Mouse (Mus musculus): Measurements from ENCODE around the gene Tomm70a. TPM values are rescaled to one million over a fixed set of nuclear protein-coding genes. Genes with fewer than 3 reads are reported as not detected.
A peak's percentile ranks its signal among the peaks of the same experiment; 100 is the strongest.

Tomm70a gene
- total RNA-seq, 2 experiments from 2014 or later = 31.6 to 37.4 TPM

DNA sequence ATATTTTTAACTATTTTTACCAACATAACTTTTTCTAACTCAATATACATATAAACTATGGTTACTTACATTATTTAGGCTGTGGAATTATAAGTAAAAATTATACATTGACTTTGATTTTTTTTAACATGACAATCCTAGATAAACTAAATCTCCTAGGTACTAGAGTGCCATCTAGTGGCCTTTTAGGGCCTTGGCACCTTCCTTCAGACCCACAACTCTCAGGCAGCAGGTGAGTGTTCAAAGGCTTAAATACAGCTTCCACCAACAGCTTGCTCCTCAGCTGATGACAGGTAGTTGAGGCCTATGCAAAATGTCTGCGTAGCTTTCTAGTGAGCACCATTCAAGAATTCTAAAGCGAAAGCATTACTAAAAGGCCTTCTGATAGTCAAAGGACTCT is 55.8 kb downstream of the Tomm70a start:
- H3K27ac ChIP-seq = no peak overlapping the region
- peak; percentile 92 for TF ChIP-seq CTCF (IDR thresholded peaks at IDR 0.05)
- intact Hi-C loops (cut with DNase I) = no loop called here
- H3K4me3 ChIP-seq = no peak overlapping the region
- no peak for DNase-seq

DNA sequence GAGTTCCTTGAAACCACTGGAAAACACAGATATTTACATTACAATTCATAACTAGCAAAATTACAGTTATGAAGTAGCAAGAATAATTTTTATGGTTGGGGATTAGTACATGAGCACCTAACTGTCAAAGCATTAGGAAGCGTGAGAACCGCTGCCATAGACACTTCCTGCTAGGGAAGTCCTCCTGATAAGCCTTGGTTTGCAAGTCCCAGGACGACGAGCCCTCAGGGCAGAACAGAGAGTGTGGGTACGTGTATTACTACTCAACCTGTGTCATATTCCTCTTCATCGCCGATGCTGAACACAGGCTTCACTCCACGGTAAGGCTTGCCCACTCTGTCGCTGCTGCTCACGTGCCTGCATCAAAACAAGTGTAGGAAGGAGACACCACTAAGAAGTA is 56.2 kb downstream of the Tomm70a start:
- TF ChIP-seq CTCF (IDR thresholded peaks at IDR 0.05) = no peak
- intact Hi-C loops (cut with DNase I) = no loop called here
- DNase-seq = no peak

DNA sequence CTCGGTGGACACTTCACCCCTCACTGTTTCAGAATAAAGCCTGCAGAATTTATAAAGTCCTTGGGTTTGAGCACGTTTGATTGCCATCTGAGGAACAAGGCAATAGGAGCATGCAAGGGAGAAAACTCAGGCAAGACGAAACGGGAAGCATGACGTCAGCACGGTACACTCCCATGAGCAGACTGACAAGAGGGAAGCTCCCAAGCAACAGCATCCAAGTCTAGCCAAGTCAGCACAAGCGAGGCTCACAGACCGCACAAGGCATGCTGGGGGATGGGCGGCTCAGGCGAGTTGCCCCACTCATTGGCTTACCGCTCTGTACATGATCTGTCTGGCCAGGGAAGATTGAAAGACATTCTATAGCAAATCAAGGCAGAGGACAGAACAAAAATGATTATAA is 59.7 kb downstream of the Tomm70a start:
- no peak overlapping the region for H3K27ac ChIP-seq
- H3K4me3 ChIP-seq = no peak overlapping the region
- DNase-seq = peak; percentile 54
- TF ChIP-seq CTCF (IDR thresholded peaks at IDR 0.05) = no peak
- intact Hi-C loops (cut with DNase I) = no loop called here

More for the DNA sequence above, 56.2 kb downstream of the Tomm70a start:
- Histone ChIP-seq H3K27ac (no peak overlapping the region), H3K4me3 (no peak overlapping the region)

DNA sequence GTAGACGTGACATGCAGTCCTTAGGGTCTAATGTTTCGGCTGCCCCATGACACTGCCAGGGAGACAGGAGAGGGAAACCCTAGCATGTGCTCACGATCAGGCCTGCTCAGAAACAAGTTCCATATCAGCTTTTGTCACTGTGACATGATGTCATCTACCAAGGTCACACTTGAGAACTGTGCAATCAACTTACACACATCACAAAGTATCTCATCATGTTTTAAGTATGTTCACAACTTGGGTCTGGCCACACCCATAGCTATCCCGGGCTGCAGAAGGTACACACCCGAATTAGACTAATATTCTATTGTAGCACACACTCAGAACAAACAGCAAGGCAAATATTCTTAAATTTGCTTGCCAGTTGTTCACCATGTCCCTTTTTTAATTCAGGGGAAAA is 60.5 kb downstream of the Tomm70a start:
- intact Hi-C loops (cut with DNase I) = no loop called here
- TF ChIP-seq CTCF (IDR thresholded peaks at IDR 0.05) = no peak
- H3K4me3 ChIP-seq = no peak overlapping the region
- no peak for DNase-seq
- no peak overlapping the region for H3K27ac ChIP-seq

DNA sequence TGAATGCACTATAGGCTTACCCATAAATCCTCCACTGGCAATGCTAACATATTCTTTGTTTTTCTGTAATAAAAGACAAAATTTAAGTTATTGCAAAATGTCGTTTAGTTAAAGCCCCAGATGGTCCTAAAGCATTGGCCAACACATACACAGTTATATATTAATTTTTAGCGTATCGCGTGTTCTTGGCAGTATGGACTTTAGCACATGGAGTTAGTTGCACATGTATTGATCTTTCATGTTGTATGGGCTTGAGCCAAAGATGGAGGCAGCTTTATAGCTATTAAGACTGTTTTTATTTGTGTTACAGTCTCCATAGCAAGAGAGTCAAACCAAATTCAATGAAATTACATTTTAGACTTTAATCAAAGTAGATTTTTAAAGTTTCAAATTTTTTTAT is 65.1 kb downstream of the Tomm70a start:
- no peak for TF ChIP-seq CTCF (IDR thresholded peaks at IDR 0.05)
- Histone ChIP-seq H3K4me3 (no peak overlapping the region), H3K27ac (no peak overlapping the region)
- DNase-seq = no peak
- intact Hi-C loops (cut with DNase I) = no loop called here

DNA sequence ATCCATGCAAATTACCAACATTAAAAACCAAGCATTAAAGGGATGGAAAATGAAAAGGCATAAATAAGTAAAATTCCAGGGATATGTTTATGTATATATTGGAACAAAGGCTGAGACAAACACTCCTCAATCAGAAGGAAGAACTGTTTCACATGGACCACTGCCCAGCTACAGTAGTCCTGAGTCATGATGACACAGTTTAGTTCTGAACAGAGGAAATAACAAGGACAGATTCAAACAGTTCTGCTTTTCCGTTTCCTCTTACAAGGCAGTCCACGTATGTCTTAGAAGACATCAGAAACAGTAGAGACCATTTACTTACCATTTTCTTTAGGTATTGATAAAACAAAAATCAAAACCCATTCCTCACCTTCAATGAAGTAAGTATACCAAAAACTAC is 68.0 kb downstream of the Tomm70a start:
- H3K4me3 ChIP-seq = no peak overlapping the region
- TF ChIP-seq CTCF (IDR thresholded peaks at IDR 0.05) = no peak
- intact Hi-C loops (cut with DNase I) = no loop called here
- H3K27ac ChIP-seq = no peak overlapping the region
- DNase-seq = no peak

DNA sequence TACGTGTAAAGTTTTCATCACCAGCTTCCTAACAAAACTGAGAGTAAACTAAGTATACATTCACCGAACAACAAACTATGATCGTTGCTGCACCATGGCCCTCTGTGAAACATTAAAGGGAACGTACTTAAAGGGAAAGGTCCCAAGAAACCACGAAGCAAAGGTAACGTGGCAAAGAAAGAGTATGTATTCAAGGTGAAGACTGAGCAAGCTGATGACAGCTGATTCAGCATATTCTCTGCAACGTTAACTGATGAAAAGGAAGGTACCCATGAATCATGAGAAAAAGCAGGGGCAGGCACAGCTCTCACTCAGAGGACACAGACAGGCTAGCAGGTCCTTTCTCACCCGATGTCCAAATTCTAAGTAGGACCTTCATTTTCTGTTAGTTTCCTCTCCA is 68.9 kb downstream of the Tomm70a start:
- intact Hi-C loops (cut with DNase I) = loop anchor here (5.0 kb wide), 1 partner anchor 43 kb away; no protein-coding TSS in a partner anchor
- no peak for DNase-seq
- Histone ChIP-seq H3K4me3 (no peak overlapping the region), H3K27ac (no peak overlapping the region)
- TF ChIP-seq CTCF (IDR thresholded peaks at IDR 0.05) = no peak

DNA sequence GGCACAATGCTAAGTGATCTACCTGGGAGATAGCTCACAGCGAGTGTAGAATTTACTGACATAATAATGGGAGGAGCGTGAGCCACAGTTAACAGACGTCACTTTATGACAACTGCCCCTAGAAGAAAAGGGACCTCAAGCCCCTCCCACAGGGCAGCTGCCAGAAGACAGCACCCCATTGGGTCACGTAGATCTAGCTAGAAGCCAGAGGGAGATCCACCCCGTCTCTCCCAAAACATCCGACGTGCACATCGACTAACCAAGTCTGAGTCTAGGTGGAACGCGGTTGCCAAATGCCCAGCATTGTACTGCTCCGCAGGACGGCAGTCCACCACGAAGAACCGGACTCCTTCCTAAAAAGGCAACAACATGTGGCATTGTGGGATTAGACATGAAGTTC is 69.7 kb downstream of the Tomm70a start:
- Histone ChIP-seq H3K27ac (no peak overlapping the region), H3K4me3 (no peak overlapping the region)
- no peak for DNase-seq
- TF ChIP-seq CTCF (IDR thresholded peaks at IDR 0.05) = no peak
- intact Hi-C loops (cut with DNase I) = loop anchor here (5.0 kb wide), 1 partner anchor 44 kb away; no protein-coding TSS in a partner anchor

DNA sequence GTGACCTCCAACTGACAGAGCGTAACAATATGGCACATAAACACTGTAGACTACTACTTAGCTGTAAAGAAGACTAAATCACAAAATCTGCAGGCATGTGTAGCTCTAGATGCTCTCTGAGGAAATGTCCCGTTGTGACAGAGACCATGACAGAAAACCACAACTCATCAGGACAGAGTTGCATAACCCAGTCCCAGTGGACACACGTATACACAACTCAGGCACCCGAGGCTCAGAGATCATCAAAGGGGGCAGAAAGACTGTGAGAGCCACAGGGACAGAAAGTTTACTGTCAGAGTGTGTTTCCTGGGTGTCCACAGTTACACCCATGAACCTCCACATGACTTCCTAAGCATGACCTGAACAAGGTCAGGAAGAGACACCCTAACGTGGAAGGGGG is 75.1 kb downstream of the Tomm70a start:
- Histone ChIP-seq H3K27ac (no peak overlapping the region), H3K4me3 (no peak overlapping the region)
- DNase-seq = no peak
- no peak for TF ChIP-seq CTCF (IDR thresholded peaks at IDR 0.05)
- intact Hi-C loops (cut with DNase I) = no loop called here

DNA sequence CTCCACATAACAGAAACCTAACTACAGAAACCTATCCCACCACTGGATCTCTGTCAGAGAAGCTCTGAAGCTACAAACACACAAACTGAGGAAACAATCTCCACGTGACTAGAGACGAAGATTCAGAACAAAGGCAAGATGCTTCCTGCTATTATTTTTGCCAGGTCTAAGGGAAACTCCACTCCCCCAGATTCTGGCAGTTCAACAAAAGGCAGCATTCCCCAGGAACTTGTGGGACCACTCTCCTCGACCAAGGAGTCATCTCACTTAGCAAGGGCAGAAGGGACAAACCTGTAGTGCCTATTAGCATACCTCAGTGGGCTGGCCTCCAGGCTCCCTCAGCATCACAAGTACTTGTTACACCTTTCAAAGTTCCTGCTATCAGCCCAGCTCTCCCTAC is 75.8 kb downstream of the Tomm70a start:
- intact Hi-C loops (cut with DNase I) = no loop called here
- TF ChIP-seq CTCF (IDR thresholded peaks at IDR 0.05) = no peak
- DNase-seq = no peak
- Histone ChIP-seq H3K27ac (no peak overlapping the region), H3K4me3 (no peak overlapping the region)

Other genes with a start within 250 kb of the Tomm70a start
- 1 to 10 TPM; 1.8 to 2.8 TPM for gene Tmem45a, start 235.5 kb upstream of the Tomm70a start, total RNA-seq (2021)
- not detected for gene Lnp1, start 193.6 kb upstream of the Tomm70a start, total RNA-seq (2021)
- gene Tmem45a2, start 50.3 kb upstream of the Tomm70a start, total RNA-seq (2021) = not detected
- 10 to 100 TPM; 22.7 to 24.3 TPM for gene Nit2, start 45.6 kb downstream of the Tomm70a start, total RNA-seq (2021)
- gene Tbc1d23, start 109.8 kb downstream of the Tomm70a start, total RNA-seq (2021) = 10 to 100 TPM; 19.2 to 19.5 TPM
- gene Tmem30c, start 171.2 kb downstream of the Tomm70a start, total RNA-seq (2021) = not detected
- 10 to 100 TPM; 37.5 to 67.0 TPM for gene Filip1l, start 231.4 kb downstream of the Tomm70a start, total RNA-seq (2021)